Mouse (Mus musculus): ENCODE measurements around the gene Comt. TPM values are rescaled to one million over a fixed set of nuclear protein-coding genes. Genes with fewer than 3 reads are reported as not detected.

The Comt gene
- polyA plus RNA-seq, 2 experiments: 69.8 to 73.8 TPM

GRCm38 (mm10) chr16:18396791-18397621 is 29.6 kb downstream of the Comt start:
- TF ChIP-seq CTCF (IDR thresholded peaks at IDR 0.05; ENCODE audit: low read depth): no peak
- no peak for TF ChIP-seq EP300 (IDR thresholded peaks at IDR 0.05; ENCODE audit: low read depth)
- no peak overlapping the region for H3K4me3 ChIP-seq (ENCODE audit: insufficient read depth in 1 of 2, low read depth in 2 of 2, low read length in 2 of 2)

GRCm38 (mm10) chr16:18396201-18396600 is 30.5 kb downstream of the Comt start:
- WGBS (ENCODE audit: insufficient replicate concordance): 78% methylated on average over 2 of the region's 2 CpGs
- H3K36me3 ChIP-seq (replicated peaks; ENCODE audit: control insufficient read depth, insufficient read depth, low read depth): no peaks in the 10 kb centered on the region
- no peak overlapping the region for H3K4me3 ChIP-seq (ENCODE audit: insufficient read depth in 1 of 2, low read depth in 2 of 2, low read length in 2 of 2)
- TF ChIP-seq CTCF (IDR thresholded peaks at IDR 0.05; ENCODE audit: low read depth) (no peak), EP300 (IDR thresholded peaks at IDR 0.05; ENCODE audit: low read depth) (no peak)
- no peak for DNase-seq (ENCODE audit: low read depth in 3 of 3, low spot score in 3 of 3)
- no peak overlapping the region for H3K9ac ChIP-seq (replicated peaks)
- ATAC-seq (ENCODE audit: insufficient read depth): no peak
- H3K4me1 ChIP-seq (replicated peaks; ENCODE audit: control insufficient read depth in 2 of 2, insufficient read depth in 2 of 2, low read length in 1 of 2): peaks cover 22 to 23% of the 10 kb centered on the region in 2 experiments
- no peaks in the 10 kb centered on the region for H3K27me3 ChIP-seq (ENCODE audit: control insufficient read depth, insufficient read depth, low read length)
- no peak overlapping the region for H3K4me2 ChIP-seq (ENCODE audit: low read depth)
- H3K9me3 ChIP-seq (ENCODE audit: control insufficient read depth, low read length): no peaks in the 10 kb centered on the region
- no peak overlapping the region for H3K27ac ChIP-seq

More at GRCm38 (mm10) chr16:18396791-18397621, 29.6 kb downstream of the Comt start:
- no peak for DNase-seq (ENCODE audit: low read depth in 3 of 3, low spot score in 3 of 3)
- no peak for ATAC-seq (ENCODE audit: insufficient read depth)
- Histone ChIP-seq H3K4me1 (replicated peaks; ENCODE audit: control insufficient read depth in 2 of 2, insufficient read depth in 2 of 2, low read length in 1 of 2) (peaks cover 15 to 19% of the 10 kb centered on the region in 2 experiments), H3K9ac (replicated peaks) (no peak overlapping the region), H3K9me3 (ENCODE audit: control insufficient read depth, low read length) (no peaks in the 10 kb centered on the region), H3K27me3 (ENCODE audit: control insufficient read depth, insufficient read depth, low read length) (no peaks in the 10 kb centered on the region), H3K4me2 (ENCODE audit: low read depth) (no peak overlapping the region), H3K36me3 (replicated peaks; ENCODE audit: control insufficient read depth, insufficient read depth, low read depth) (no peaks in the 10 kb centered on the region), H3K27ac (no peak overlapping the region)
- WGBS (ENCODE audit: insufficient replicate concordance): 85% methylated on average over 27 of the region's 27 CpGs

GRCm38 (mm10) chr16:18395620-18396036 is 31.0 kb downstream of the Comt start:
- no peak overlapping the region for H3K9ac ChIP-seq (replicated peaks)
- H3K4me2 ChIP-seq (ENCODE audit: low read depth): no peak overlapping the region
- no peaks in the 10 kb centered on the region for H3K36me3 ChIP-seq (replicated peaks; ENCODE audit: control insufficient read depth, insufficient read depth, low read depth)
- no peak for DNase-seq (ENCODE audit: low read depth in 3 of 3, low spot score in 3 of 3)
- no peak for TF ChIP-seq EP300 (IDR thresholded peaks at IDR 0.05; ENCODE audit: low read depth)
- no peak for TF ChIP-seq CTCF (IDR thresholded peaks at IDR 0.05; ENCODE audit: low read depth)
- no peak for ATAC-seq (ENCODE audit: insufficient read depth)
- H3K4me1 ChIP-seq (replicated peaks; ENCODE audit: control insufficient read depth in 2 of 2, insufficient read depth in 2 of 2, low read length in 1 of 2): peaks cover 22 to 25% of the 10 kb centered on the region in 2 experiments
- H3K9me3 ChIP-seq (ENCODE audit: control insufficient read depth, low read length): no peaks in the 10 kb centered on the region
- no peak overlapping the region for H3K27ac ChIP-seq
- no peaks in the 10 kb centered on the region for H3K27me3 ChIP-seq (ENCODE audit: control insufficient read depth, insufficient read depth, low read length)
- 76% methylated on average over 6 of the region's 7 CpGs for WGBS (ENCODE audit: insufficient replicate concordance)
- H3K4me3 ChIP-seq (ENCODE audit: insufficient read depth in 1 of 2, low read depth in 2 of 2, low read length in 2 of 2): no peak overlapping the region

GRCm38 (mm10) chr16:18394777-18395619 is 31.7 kb downstream of the Comt start:
- no peak overlapping the region for H3K27ac ChIP-seq
- no peak overlapping the region for H3K9ac ChIP-seq (replicated peaks)
- H3K4me2 ChIP-seq (ENCODE audit: low read depth): no peak overlapping the region
- H3K9me3 ChIP-seq (ENCODE audit: control insufficient read depth, low read length): no peaks in the 10 kb centered on the region
- ATAC-seq (ENCODE audit: insufficient read depth) (no peak), DNase-seq (ENCODE audit: low read depth in 3 of 3, low spot score in 3 of 3) (no peak)
- H3K27me3 ChIP-seq (ENCODE audit: control insufficient read depth, insufficient read depth, low read length): no peaks in the 10 kb centered on the region
- H3K4me3 ChIP-seq (ENCODE audit: insufficient read depth in 1 of 2, low read depth in 2 of 2, low read length in 2 of 2): no peak overlapping the region
- H3K4me1 ChIP-seq (replicated peaks; ENCODE audit: control insufficient read depth in 2 of 2, insufficient read depth in 2 of 2, low read length in 1 of 2): peaks cover 22 to 28% of the 10 kb centered on the region in 2 experiments
- TF ChIP-seq CTCF (IDR thresholded peaks at IDR 0.05; ENCODE audit: low read depth) (no peak), EP300 (IDR thresholded peaks at IDR 0.05; ENCODE audit: low read depth) (no peak)
- 61% methylated on average over 11 of the region's 11 CpGs for WGBS (ENCODE audit: insufficient replicate concordance)
- no peaks in the 10 kb centered on the region for H3K36me3 ChIP-seq (replicated peaks; ENCODE audit: control insufficient read depth, insufficient read depth, low read depth)

GRCm38 (mm10) chr16:18394056-18394455 is 32.6 kb downstream of the Comt start:
- Histone ChIP-seq H3K27ac (no peak overlapping the region), H3K27me3 (ENCODE audit: control insufficient read depth, insufficient read depth, low read length) (no peaks in the 10 kb centered on the region), H3K9ac (replicated peaks) (0 out of 2 replicates have a peak overlapping the region, but pooled peaks have one; percentile 7), H3K4me1 (replicated peaks; ENCODE audit: control insufficient read depth in 2 of 2, insufficient read depth in 2 of 2, low read length in 1 of 2) (peaks cover 25 to 36% of the 10 kb centered on the region in 2 experiments), H3K4me2 (ENCODE audit: low read depth) (peak overlapping the region; percentile 100), H3K4me3 (ENCODE audit: insufficient read depth in 1 of 2, low read depth in 2 of 2, low read length in 2 of 2) (no peak overlapping the region), H3K36me3 (replicated peaks; ENCODE audit: control insufficient read depth, insufficient read depth, low read depth) (no peaks in the 10 kb centered on the region), H3K9me3 (ENCODE audit: control insufficient read depth, low read length) (no peaks in the 10 kb centered on the region)
- no peak for ATAC-seq (ENCODE audit: insufficient read depth)
- DNase-seq (ENCODE audit: low read depth in 3 of 3, low spot score in 3 of 3): no peak
- 56% methylated on average over 3 of the region's 3 CpGs for WGBS (ENCODE audit: insufficient replicate concordance)
- TF ChIP-seq EP300 (IDR thresholded peaks at IDR 0.05; ENCODE audit: low read depth) (no peak), CTCF (IDR thresholded peaks at IDR 0.05; ENCODE audit: low read depth) (no peak)

Measured in liver, embryonic 14.5 days (tissue).